Mouse (Mus musculus) midbrain, embryonic 11.5 days (tissue): ENCODE results near the gene Tigit. TPM values are rescaled to one million over a fixed set of nuclear protein-coding genes. Genes with fewer than 3 reads are reported as not detected.

Experiments
- ATAC-seq: fragments of 200-750 bp; cut with Nextera tagmentation; 2 replicates; pipeline ENCODE4 v1.8.0; 2017; ENCODE audit warnings: moderate TSS enrichment, moderate library complexity; ENCODE audit not compliant: low FRiP score
- DNase-seq: peaks from one replicate; pipeline ENCODE4 v3.0.0; 2015; ENCODE audit warnings: low spot score; ENCODE audit errors: missing footprints
- H3K27ac ChIP-seq: fragments of 300-500 bp; sonication (generic); 2 replicates; pipeline ENCODE4 v1.5.1; 2014; ENCODE audit warnings: low read depth, low read length
- H3K27me3 ChIP-seq: fragments of 300-500 bp; sonication (generic); 2 replicates; pipeline ENCODE4 v1.6.1; 2014; ENCODE audit warnings: mild to moderate bottlenecking, low read length, moderate library complexity, mixed read lengths; ENCODE audit not compliant: control insufficient read depth, insufficient read depth
- H3K36me3 ChIP-seq: fragments of 300-500 bp; sonication (generic); 2 replicates; pipeline ENCODE4 v1.6.1; 2014; ENCODE audit warnings: mild to moderate bottlenecking, low read length, moderate library complexity, mixed read lengths; ENCODE audit not compliant: control insufficient read depth, insufficient read depth
- H3K4me1 ChIP-seq: fragments of 300-500 bp; sonication (generic); 2 replicates; pipeline ENCODE4 v1.6.1; 2014; ENCODE audit warnings: low read length; ENCODE audit not compliant: control insufficient read depth, insufficient read depth
- H3K4me2 ChIP-seq: fragments of 300-500 bp; sonication (generic); 2 replicates; pipeline ENCODE4 v1.6.1; 2014; ENCODE audit warnings: mild to moderate bottlenecking, moderate library complexity
- H3K4me3 ChIP-seq: fragments of 300-500 bp; sonication (generic); 2 replicates; pipeline ENCODE4 v1.5.1; 2014; ENCODE audit warnings: low read depth, low read length
- H3K9ac ChIP-seq: fragments of 300-500 bp; sonication (generic); 2 replicates; pipeline ENCODE4 v1.6.1; 2014; ENCODE audit warnings: low read length
- H3K9me3 ChIP-seq: fragments of 300-500 bp; sonication (generic); 2 replicates; pipeline ENCODE4 v1.6.1; 2016; ENCODE audit warnings: low read length; ENCODE audit not compliant: control insufficient read depth
- WGBS: fragments of 180-500 bp; shearing (Covaris S2); extraction: QIAGEN DNeasy Blood & Tissue Kit; methylation state at CpG from one replicate; pipeline ENCODE4 v1.1.7; 2014; 5-methylcytosine and 5-hydroxymethylcytosine counted together
- polyA plus RNA-seq: library from polyadenylated mRNA; unstranded; fragments of >200 nt; fragmentation: Nextera tagmentation; extraction: Ambion mirVana; gene quantifications from 2 replicates; pipeline ENCODE4 v1.2.1, GENCODE M21; 2014

Gene Tigit
- polyA plus RNA-seq, 1 experiment from 2014 or later = not detected

GRCm38 (mm10) chr16:43634037-43634436, 29.9 kb downstream of the Tigit start:
- H3K4me2 ChIP-seq = no peak overlapping the region
- peaks cover 4% of the 10 kb centered on the region for H3K4me1 ChIP-seq
- no peaks in the 10 kb centered on the region for H3K27me3 ChIP-seq
- H3K36me3 ChIP-seq = no peaks in the 10 kb centered on the region
- H3K9me3 ChIP-seq = no peaks in the 10 kb centered on the region
- no peak overlapping the region for H3K9ac ChIP-seq
- WGBS = 93% methylated on average over 7 of the region's 7 CpGs
- no peak overlapping the region for H3K27ac ChIP-seq
- DNase-seq = no peak
- no peak overlapping the region for H3K4me3 ChIP-seq
- ATAC-seq = no peak

- no peaks in the 10 kb centered on the region for H3K36me3 ChIP-seq
- H3K4me1 ChIP-seq = peaks cover 4% of the 10 kb centered on the region
- 80% methylated on average over 2 of the region's 2 CpGs for WGBS
- no peak overlapping the region for H3K9ac ChIP-seq
- no peaks in the 10 kb centered on the region for H3K9me3 ChIP-seq
- H3K4me2 ChIP-seq = no peak overlapping the region
- H3K4me3 ChIP-seq = no peak overlapping the region
- H3K27ac ChIP-seq = no peak overlapping the region
- ATAC-seq = no peak
- no peak for DNase-seq
- no peaks in the 10 kb centered on the region for H3K27me3 ChIP-seq
Observed at GRCm38 (mm10) chr16:43631758-43632157, 32.2 kb downstream of the Tigit start.

- no peak for ATAC-seq
- no peaks in the 10 kb centered on the region for H3K27me3 ChIP-seq
Observed at GRCm38 (mm10) chr16:43628662-43629061, 35.3 kb downstream of the Tigit start.

GRCm38 (mm10) chr16:43625956-43626355, 38.0 kb downstream of the Tigit start:
- 93% methylated on average over 5 of the region's 5 CpGs for WGBS

More at GRCm38 (mm10) chr16:43628662-43629061, 35.3 kb downstream of the Tigit start:
- H3K4me1 ChIP-seq = peaks cover 10% of the 10 kb centered on the region
- WGBS = 89% methylated on average over 5 of the region's 5 CpGs
- H3K36me3 ChIP-seq = no peaks in the 10 kb centered on the region
- no peak overlapping the region for H3K4me3 ChIP-seq
- H3K4me2 ChIP-seq = no peak overlapping the region
- H3K9me3 ChIP-seq = no peaks in the 10 kb centered on the region
- no peak for DNase-seq
- no peak overlapping the region for H3K27ac ChIP-seq
- H3K9ac ChIP-seq = no peak overlapping the region

GRCm38 (mm10) chr16:43625289-43625688, 38.7 kb downstream of the Tigit start:
- DNase-seq (no peak), ATAC-seq (no peak)
- Histone ChIP-seq H3K9ac (no peak overlapping the region), H3K27me3 (no peaks in the 10 kb centered on the region), H3K4me2 (no peak overlapping the region), H3K4me3 (no peak overlapping the region), H3K36me3 (no peaks in the 10 kb centered on the region), H3K4me1 (peaks cover 23% of the 10 kb centered on the region), H3K27ac (no peak overlapping the region), H3K9me3 (no peaks in the 10 kb centered on the region)
- WGBS = 89% methylated on average over 2 of the region's 2 CpGs

More at GRCm38 (mm10) chr16:43625956-43626355, 38.0 kb downstream of the Tigit start:
- no peaks in the 10 kb centered on the region for H3K9me3 ChIP-seq
- H3K4me1 ChIP-seq = peaks cover 23% of the 10 kb centered on the region
- ATAC-seq (no peak), DNase-seq (no peak)
- H3K36me3 ChIP-seq = no peaks in the 10 kb centered on the region
- no peaks in the 10 kb centered on the region for H3K27me3 ChIP-seq
- H3K4me3 ChIP-seq = no peak overlapping the region
- H3K9ac ChIP-seq = no peak overlapping the region
- H3K4me2 ChIP-seq = no peak overlapping the region
- H3K27ac ChIP-seq = no peak overlapping the region

- peaks cover 20% of the 10 kb centered on the region for H3K4me1 ChIP-seq
- 88% methylated on average over 4 of the region's 4 CpGs for WGBS
- ATAC-seq (no peak), DNase-seq (no peak)
- no peak overlapping the region for H3K27ac ChIP-seq
- H3K36me3 ChIP-seq = no peaks in the 10 kb centered on the region
- no peak overlapping the region for H3K4me2 ChIP-seq
- no peak overlapping the region for H3K9ac ChIP-seq
- H3K4me3 ChIP-seq = no peak overlapping the region
- H3K9me3 ChIP-seq = no peaks in the 10 kb centered on the region
- H3K27me3 ChIP-seq = no peaks in the 10 kb centered on the region
Observed at GRCm38 (mm10) chr16:43624876-43625275, 39.1 kb downstream of the Tigit start.

GRCm38 (mm10) chr16:43623315-43624000, 40.5 kb downstream of the Tigit start:
- Histone ChIP-seq H3K27ac (peak overlapping the region; percentile 3; the same call in 1 of the 2 replicates), H3K4me3 (no peak overlapping the region), H3K4me1 (peaks cover 19% of the 10 kb centered on the region), H3K9ac (no peak overlapping the region), H3K4me2 (no peak overlapping the region), H3K27me3 (no peaks in the 10 kb centered on the region), H3K36me3 (0 out of 2 replicates have a peak, but pooled peaks cover under 1% of the 10 kb centered on the region), H3K9me3 (no peaks in the 10 kb centered on the region)
- ATAC-seq (peak; percentile 67), DNase-seq (no peak)
- 47% methylated on average over 5 of the region's 5 CpGs for WGBS

GRCm38 (mm10) chr16:43620359-43620758, 43.6 kb downstream of the Tigit start:
- H3K36me3 ChIP-seq = 0 out of 2 replicates have a peak, but pooled peaks cover 5% of the 10 kb centered on the region
- H3K4me3 ChIP-seq = no peak overlapping the region
- no peaks in the 10 kb centered on the region for H3K27me3 ChIP-seq
- H3K27ac ChIP-seq = no peak overlapping the region
- peak; percentile 17; the same call in 1 of the 2 replicates for ATAC-seq
- DNase-seq = no peak
- H3K9me3 ChIP-seq = no peaks in the 10 kb centered on the region
- no peak overlapping the region for H3K9ac ChIP-seq
- 3% methylated on average over 2 of the region's 2 CpGs for WGBS
- no peak overlapping the region for H3K4me2 ChIP-seq
- H3K4me1 ChIP-seq = peaks cover 19% of the 10 kb centered on the region

GRCm38 (mm10) chr16:43619277-43619676, 44.7 kb downstream of the Tigit start:
- H3K4me1 ChIP-seq = peaks cover 18% of the 10 kb centered on the region
- no peak overlapping the region for H3K27ac ChIP-seq
- WGBS = 40% methylated on average over 6 of the region's 6 CpGs
- no peaks in the 10 kb centered on the region for H3K9me3 ChIP-seq
- 0 out of 2 replicates have a peak, but pooled peaks cover 5% of the 10 kb centered on the region for H3K36me3 ChIP-seq
- ATAC-seq (peak; percentile 67), DNase-seq (no peak)
- no peaks in the 10 kb centered on the region for H3K27me3 ChIP-seq
- H3K4me3 ChIP-seq = no peak overlapping the region
- H3K9ac ChIP-seq = no peak overlapping the region
- H3K4me2 ChIP-seq = no peak overlapping the region
